Mouse (Mus musculus) C2C12 (cell line): ENCODE data around the gene 4930539E08Rik.

Experiments used
- CTCF ChIP-seq: IDR thresholded peaks from one replicate; pipeline ENCODE4 v1.5.1; 2011; ENCODE audit not compliant: control insufficient read depth, insufficient read depth, insufficient read length
- MAX ChIP-seq: IDR thresholded peaks from one replicate; pipeline ENCODE4 v1.6.1; 2011; ENCODE audit warnings: mild to moderate bottlenecking, control low read depth
- MYOD1 ChIP-seq: IDR thresholded peaks from one replicate; pipeline ENCODE4 v1.6.1; 2011; ENCODE audit warnings: low read depth; ENCODE audit not compliant: control insufficient read depth, insufficient read length
- USF1 ChIP-seq: IDR thresholded peaks from one replicate; pipeline ENCODE4 v1.6.1; 2011; ENCODE audit warnings: low read depth, mild to moderate bottlenecking, control low read depth, moderate library complexity

DNA sequence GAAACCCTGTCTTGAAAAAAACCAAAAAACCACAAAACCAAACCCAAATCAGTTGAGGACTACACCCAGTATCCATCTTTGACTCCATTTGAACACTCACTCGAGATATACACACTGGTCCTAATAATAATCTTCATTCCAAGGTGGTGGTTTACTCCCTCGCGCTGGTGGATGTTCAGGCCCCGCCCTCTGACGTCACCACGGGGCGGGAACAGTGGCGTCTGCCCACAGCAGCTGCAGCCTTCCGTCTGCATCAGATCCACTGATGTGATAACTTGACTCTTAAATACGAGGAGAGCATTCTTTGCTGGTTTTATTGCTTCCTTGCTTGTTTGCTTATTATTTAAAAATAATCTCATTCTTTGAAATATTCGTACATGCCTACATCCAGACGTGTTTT is 32.8 kb downstream of the 4930539E08Rik start:
- no peak for TF ChIP-seq MAX
- TF ChIP-seq CTCF, result no peak
- TF ChIP-seq USF1, result no peak
- TF ChIP-seq MYOD1, result peak; percentile 78
